Mouse (Mus musculus) stomach, embryonic 16.5 days (tissue): ENCODE data around the gene Gm10337. TPM values are rescaled to one million over a fixed set of nuclear protein-coding genes. Genes with fewer than 3 reads are reported as not detected.

Experiments used
- ATAC-seq: fragments of 200-750 bp; cut with Nextera tagmentation; 2 replicates; pipeline ENCODE4 v1.8.0; 2017; ENCODE audit warnings: moderate number of reproducible peaks, moderate TSS enrichment; ENCODE audit not compliant: insufficient read depth, low FRiP score
- H3K27ac ChIP-seq: fragments of 300-500 bp; sonication (generic); 2 replicates; pipeline ENCODE4 v1.5.1; 2014; ENCODE audit warnings: low read length
- H3K27me3 ChIP-seq: fragments of 300-500 bp; sonication (generic); 2 replicates; pipeline ENCODE4 v1.6.1; 2014; ENCODE audit warnings: low read length, control low read depth, mixed read lengths; ENCODE audit not compliant: control insufficient read depth, insufficient read depth
- H3K36me3 ChIP-seq: fragments of 300-500 bp; sonication (generic); 2 replicates; pipeline ENCODE4 v1.6.1; 2014; ENCODE audit warnings: low read length; ENCODE audit not compliant: control insufficient read depth, insufficient read depth
- H3K4me1 ChIP-seq: fragments of 300-500 bp; sonication (generic); 2 replicates; pipeline ENCODE4 v1.6.1; 2014; ENCODE audit warnings: low read length, control low read depth, mixed read lengths; ENCODE audit not compliant: control insufficient read depth, insufficient read depth
- H3K4me2 ChIP-seq: fragments of 300-500 bp; sonication (generic); 2 replicates; pipeline ENCODE4 v1.6.1; 2014; ENCODE audit warnings: low read depth, low read length, mixed read lengths
- H3K4me3 ChIP-seq: fragments of 300-500 bp; sonication (generic); replicated peaks from 2 replicates; pipeline ENCODE4 v1.5.1; 2014; ENCODE audit warnings: mild to moderate bottlenecking, low read length
- H3K9ac ChIP-seq: fragments of 300-500 bp; sonication (generic); 2 replicates; pipeline ENCODE4 v1.6.1; 2014; ENCODE audit warnings: low read length
- H3K9me3 ChIP-seq: fragments of 300-500 bp; sonication (generic); replicated peaks from 2 replicates; pipeline ENCODE4 v1.6.1; 2016; ENCODE audit warnings: low read length, control low read depth; ENCODE audit not compliant: control insufficient read depth
- WGBS: fragments of 180-500 bp; shearing (Covaris S2); extraction: QIAGEN DNeasy Blood & Tissue Kit; methylation state at CpG from one replicate; pipeline ENCODE4 v1.1.7; 2014; 5-methylcytosine and 5-hydroxymethylcytosine counted together
- polyA plus RNA-seq: library from polyadenylated mRNA; unstranded; fragments of >200 nt; fragmentation: Nextera tagmentation; extraction: Ambion mirVana; gene quantifications from 2 replicates; pipeline ENCODE4 v1.2.1, GENCODE M21; 2015

Gene Gm10337
- polyA plus RNA-seq, 1 experiment from 2014 or later, result not detected

DNA sequence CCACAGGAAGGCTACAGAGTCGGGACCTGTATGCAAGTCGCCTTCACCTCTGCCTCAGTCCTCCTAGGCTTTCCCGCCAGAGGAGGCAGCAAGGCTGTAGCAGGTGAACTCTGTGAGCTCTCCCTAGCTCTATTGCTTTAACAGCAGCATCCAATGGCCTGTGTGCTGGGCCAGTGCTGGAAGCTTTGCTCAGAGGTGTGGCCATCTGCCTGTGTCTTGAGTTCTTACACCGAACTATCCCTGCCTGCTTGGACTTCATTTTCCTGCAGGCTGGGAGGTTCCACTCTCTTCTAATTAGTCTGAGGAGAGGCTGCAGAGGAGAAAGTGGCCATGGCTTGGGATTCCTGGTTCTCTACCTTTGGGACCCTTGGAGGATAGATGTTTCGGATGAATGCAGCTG, 8.5 kb downstream of the Gm10337 start:
- peaks cover 38% of the 10 kb centered on the region for H3K4me1 ChIP-seq
- no peak overlapping the region for H3K4me2 ChIP-seq

DNA sequence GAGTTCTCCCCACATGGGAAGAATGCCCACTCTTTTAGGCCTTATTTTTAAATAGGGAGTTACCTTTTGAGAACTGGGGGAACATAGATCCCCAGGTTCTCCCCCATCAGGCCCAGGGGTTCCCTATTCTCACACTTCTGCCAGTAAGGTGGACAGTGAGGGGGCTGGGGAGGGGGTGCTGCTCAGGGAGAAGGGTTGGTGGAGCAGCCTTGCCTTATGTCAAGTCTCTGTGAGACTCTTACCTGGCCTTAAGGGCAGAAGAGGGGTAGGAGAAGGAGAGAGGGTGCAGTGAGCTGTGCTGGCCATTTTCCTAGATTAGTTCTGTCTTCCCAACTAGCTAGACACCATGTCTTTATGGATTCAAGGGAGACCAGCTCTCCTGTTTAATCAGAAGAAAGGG, 8.9 kb downstream of the Gm10337 start:
- H3K4me2 ChIP-seq, result no peak overlapping the region
- H3K9ac ChIP-seq, result no peak overlapping the region
- no peaks in the 10 kb centered on the region for H3K36me3 ChIP-seq
- ATAC-seq, result no peak
- H3K4me1 ChIP-seq, result peaks cover 38% of the 10 kb centered on the region
- H3K9me3 ChIP-seq, result no peaks in the 10 kb centered on the region
- H3K4me3 ChIP-seq, result no peak overlapping the region
- no peak overlapping the region for H3K27ac ChIP-seq
- H3K27me3 ChIP-seq, result no peaks in the 10 kb centered on the region

More for the DNA sequence above, 8.5 kb downstream of the Gm10337 start:
- Histone ChIP-seq H3K9ac (no peak overlapping the region), H3K27me3 (no peaks in the 10 kb centered on the region), H3K27ac (peak overlapping the region; percentile 80; the same call in 1 of the 2 replicates), H3K36me3 (no peaks in the 10 kb centered on the region), H3K9me3 (no peaks in the 10 kb centered on the region), H3K4me3 (no peak overlapping the region)
- no peak for ATAC-seq
- 45% methylated on average over 5 of the region's 5 CpGs for WGBS

DNA sequence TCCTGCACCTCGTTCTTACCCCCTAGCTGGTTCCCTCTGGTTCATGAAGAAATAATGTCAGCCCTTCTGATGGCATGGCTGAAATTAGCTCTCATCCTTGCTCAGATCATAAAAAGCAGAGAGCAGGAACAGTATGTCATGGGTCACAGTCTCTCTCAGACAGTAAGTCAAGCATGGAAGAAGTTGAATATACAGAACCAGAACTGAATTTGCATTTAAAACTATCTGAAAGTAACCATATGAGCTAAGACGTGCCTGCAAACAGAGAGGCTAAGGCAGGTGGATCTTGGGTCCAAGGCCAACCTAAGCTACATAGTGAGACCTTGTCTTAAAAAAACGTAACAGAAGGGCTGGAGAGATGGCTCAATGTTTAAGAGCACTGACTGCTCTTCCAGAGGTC, 9.5 kb downstream of the Gm10337 start:
- WGBS, result 83% methylated on average over 3 of the region's 3 CpGs
- ATAC-seq, result no peak

DNA sequence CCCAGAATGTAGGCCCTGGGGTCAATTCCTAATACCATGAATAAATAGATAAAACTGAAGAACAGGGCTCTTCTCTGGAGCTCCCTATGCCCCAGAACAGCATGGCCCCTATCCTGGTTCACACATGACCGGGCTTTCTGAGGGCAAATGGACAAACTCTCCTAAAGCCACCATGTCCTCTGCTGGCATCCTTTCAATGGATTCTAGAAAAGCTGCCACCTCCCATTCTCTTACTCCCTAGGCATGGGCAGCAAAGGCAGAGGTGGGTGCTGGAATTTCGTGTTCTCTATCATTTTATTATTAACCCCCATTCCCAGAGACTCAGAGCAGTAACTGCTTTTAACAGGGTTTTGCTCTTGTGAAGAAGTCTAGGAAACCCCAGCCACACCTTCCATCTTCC, 11.7 kb downstream of the Gm10337 start:
- H3K9ac ChIP-seq, result no peak overlapping the region
- H3K36me3 ChIP-seq, result no peaks in the 10 kb centered on the region
- no peaks in the 10 kb centered on the region for H3K9me3 ChIP-seq
- ATAC-seq, result no peak
- no peak overlapping the region for H3K4me3 ChIP-seq
- H3K27me3 ChIP-seq, result no peaks in the 10 kb centered on the region
- peaks cover 42% of the 10 kb centered on the region for H3K4me1 ChIP-seq
- no peak overlapping the region for H3K4me2 ChIP-seq
- 90% methylated on average over 2 of the region's 2 CpGs for whole genome bisulfite sequencing
- H3K27ac ChIP-seq, result no peak overlapping the region

More for the DNA sequence above, 9.5 kb downstream of the Gm10337 start:
- H3K27ac ChIP-seq, result no peak overlapping the region
- no peak overlapping the region for H3K9ac ChIP-seq
- H3K9me3 ChIP-seq, result no peaks in the 10 kb centered on the region
- no peaks in the 10 kb centered on the region for H3K36me3 ChIP-seq
- peaks cover 38% of the 10 kb centered on the region for H3K4me1 ChIP-seq
- no peaks in the 10 kb centered on the region for H3K27me3 ChIP-seq
- no peak overlapping the region for H3K4me3 ChIP-seq
- H3K4me2 ChIP-seq, result no peak overlapping the region

GRCm38 (mm10) chr15:102515791-102516190, 12.3 kb downstream of the Gm10337 start:
- H3K27ac ChIP-seq, result no peak overlapping the region
- H3K27me3 ChIP-seq, result no peaks in the 10 kb centered on the region
- WGBS, result 30% methylated on average over 4 of the region's 4 CpGs
- peak overlapping the region; percentile 57 for H3K4me3 ChIP-seq
- no peaks in the 10 kb centered on the region for H3K9me3 ChIP-seq
- no peaks in the 10 kb centered on the region for H3K36me3 ChIP-seq
- H3K4me1 ChIP-seq, result peaks cover 46% of the 10 kb centered on the region
- no peak for ATAC-seq
- H3K9ac ChIP-seq, result peak overlapping the region; percentile 75; the same call in 1 of the 2 replicates
- peak overlapping the region; percentile 86 for H3K4me2 ChIP-seq

GRCm38 (mm10) chr15:102516293-102516692, 12.8 kb downstream of the Gm10337 start:
- Histone ChIP-seq H3K9me3 (no peaks in the 10 kb centered on the region), H3K4me1 (peaks cover 42% of the 10 kb centered on the region), H3K4me3 (peak overlapping the region; percentile 57), H3K4me2 (peak overlapping the region; percentile 86), H3K27me3 (no peaks in the 10 kb centered on the region), H3K27ac (peak overlapping the region; percentile 81; the same call in 1 of the 2 replicates), H3K9ac (peak overlapping the region; percentile 75), H3K36me3 (no peaks in the 10 kb centered on the region)
- ATAC-seq, result no peak
- 2% methylated on average over 12 of the region's 12 CpGs for WGBS

DNA sequence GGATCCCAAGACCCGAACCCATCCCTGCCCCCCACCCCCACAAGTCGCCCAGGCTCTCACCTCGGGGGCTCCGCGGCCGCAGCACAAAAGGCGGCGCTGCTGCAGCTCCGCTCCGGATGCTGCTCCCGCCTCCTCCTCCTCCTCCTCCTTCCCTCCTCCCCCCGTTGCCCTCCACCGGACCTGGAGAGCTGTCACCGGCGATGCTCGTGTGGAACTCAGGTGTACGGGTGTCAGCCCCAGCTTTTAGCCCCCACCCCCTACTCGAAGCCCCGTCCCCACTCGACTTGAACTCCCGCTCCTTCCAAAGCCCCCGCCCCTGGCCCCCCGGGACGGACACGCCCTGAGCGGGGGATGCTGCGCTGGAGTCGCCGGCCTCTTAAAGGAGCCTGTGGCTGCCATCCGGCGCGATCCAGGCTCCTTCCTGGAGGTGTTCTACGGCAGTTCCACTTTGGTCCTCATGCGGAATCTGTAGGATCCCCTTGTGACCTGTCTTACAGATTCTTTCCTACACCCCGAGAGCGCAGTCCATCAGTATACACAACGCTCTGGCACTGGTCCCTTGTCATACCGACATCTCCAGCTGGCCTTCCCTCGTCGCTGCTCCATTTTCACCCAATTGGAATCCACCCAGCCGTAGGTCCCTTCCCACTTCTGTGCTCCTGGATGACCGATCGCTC, 13.3 kb downstream of the Gm10337 start, which contains the start of gene Map3k12:
TSS of gene Map3k12 (minus strand) at position 337 of the 677 bp plus-strand sequence.
- H3K9me3 ChIP-seq, result no peaks in the 10 kb centered on the region
- ATAC-seq, result no peak
- H3K4me2 ChIP-seq, result peak within 1 kb of the TSS; percentile 86
- under 1% methylated on average over 43 of the region's 43 CpGs for WGBS
- no peaks in the 10 kb centered on the region for H3K27me3 ChIP-seq
- peak within 1 kb of the TSS; percentile 57 for H3K4me3 ChIP-seq
- peak within 1 kb of the TSS; percentile 75 for H3K9ac ChIP-seq
- H3K4me1 ChIP-seq, result peaks cover 37% of the 10 kb centered on the region
- no peaks in the 10 kb centered on the region for H3K36me3 ChIP-seq
- H3K27ac ChIP-seq, result peak within 1 kb of the TSS; percentile 81

GRCm38 (mm10) chr15:102517631-102517975, 14.1 kb downstream of the Gm10337 start:
- WGBS, result 0% methylated on average over 10 of the region's 10 CpGs
- H3K27ac ChIP-seq, result peak overlapping the region; percentile 81
- H3K4me2 ChIP-seq, result peak overlapping the region; percentile 86
- H3K4me3 ChIP-seq, result peak overlapping the region; percentile 57
- H3K27me3 ChIP-seq, result no peaks in the 10 kb centered on the region
- no peak for ATAC-seq
- peaks cover 4% of the 10 kb centered on the region; the same call in 1 of the 2 replicates for H3K36me3 ChIP-seq
- H3K4me1 ChIP-seq, result peaks cover 29% of the 10 kb centered on the region
- peak overlapping the region; percentile 75 for H3K9ac ChIP-seq
- H3K9me3 ChIP-seq, result no peaks in the 10 kb centered on the region

- peak; percentile 94 for ATAC-seq
- H3K9ac ChIP-seq, result peak within 1 kb of the TSS; percentile 79
- H3K27ac ChIP-seq, result peak within 1 kb of the TSS; percentile 98
- H3K4me2 ChIP-seq, result peak within 1 kb of the TSS; percentile 86
- no peaks in the 10 kb centered on the region for H3K9me3 ChIP-seq
- H3K4me3 ChIP-seq, result peak within 1 kb of the TSS; percentile 57
- H3K27me3 ChIP-seq, result no peaks in the 10 kb centered on the region
- peaks cover 28% of the 10 kb centered on the region for H3K4me1 ChIP-seq
- WGBS, result under 1% methylated on average over 60 of the region's 60 CpGs
- peaks cover 4% of the 10 kb centered on the region; the same call in 1 of the 2 replicates for H3K36me3 ChIP-seq
Observed at GRCm38 (mm10) chr15:102517976-102518858, 14.7 kb downstream of the Gm10337 start, which contains the start of gene Tarbp2. Gene Tarbp2 (plus strand): TSS chr15:102518192.
